Mouse (Mus musculus) heart, embryonic 15.5 days (tissue): Measurements from ENCODE around the gene Smarcd3. TPM values are rescaled to one million over a fixed set of nuclear protein-coding genes. Genes with fewer than 3 reads are reported as not detected.

Source experiments
- ATAC-seq: fragments of 200-750 bp; cut with Nextera tagmentation; replicated peaks from 2 replicates; pipeline ENCODE4 v1.8.0; 2017; ENCODE audit warnings: low read depth, moderate TSS enrichment; ENCODE audit not compliant: insufficient number of reproducible peaks, insufficient read depth, low FRiP score
- H3K27ac ChIP-seq: fragments of 300-500 bp; sonication (generic); 2 replicates; pipeline ENCODE4 v1.5.1; 2015; ENCODE audit warnings: mild to moderate bottlenecking, inconsistent platforms
- H3K27me3 ChIP-seq: fragments of 300-500 bp; sonication (generic); 2 replicates; pipeline ENCODE4 v1.6.1; 2015; ENCODE audit warnings: inconsistent platforms
- H3K36me3 ChIP-seq: fragments of 300-500 bp; sonication (generic); 2 replicates; pipeline ENCODE4 v1.6.1; 2015; ENCODE audit warnings: mild to moderate bottlenecking, inconsistent platforms
- H3K4me1 ChIP-seq: fragments of 300-500 bp; sonication (generic); replicated peaks from 2 replicates; pipeline ENCODE4 v1.6.1; 2015; ENCODE audit warnings: inconsistent platforms
- H3K4me2 ChIP-seq: fragments of 300-500 bp; sonication (generic); 2 replicates; pipeline ENCODE4 v1.6.1; 2015; ENCODE audit warnings: inconsistent platforms, mild to moderate bottlenecking, moderate library complexity
- H3K4me3 ChIP-seq: fragments of 300-500 bp; sonication (generic); 2 replicates; pipeline ENCODE4 v1.5.1; 2015; ENCODE audit warnings: mild to moderate bottlenecking, inconsistent platforms
- H3K9ac ChIP-seq: fragments of 300-500 bp; sonication (generic); 2 replicates; pipeline ENCODE4 v1.6.1; 2015; ENCODE audit warnings: mild to moderate bottlenecking, inconsistent platforms
- H3K9me3 ChIP-seq: fragments of 300-500 bp; sonication (generic); replicated peaks from 2 replicates; pipeline ENCODE4 v1.6.1; 2016; ENCODE audit warnings: inconsistent platforms
- WGBS: fragments of 180-500 bp; shearing (Covaris S2); methylation state at CpG from one replicate; pipeline ENCODE4 v1.1.7; 2015; ENCODE audit warnings: mixed read lengths; 5-methylcytosine and 5-hydroxymethylcytosine counted together
- polyA plus RNA-seq: library from polyadenylated mRNA; unstranded; fragments of >200 nt; fragmentation: Nextera tagmentation; extraction: Ambion mirVana; gene quantifications from 2 replicates; pipeline ENCODE4 v1.2.1, GENCODE M21; 2015

Smarcd3 gene
- polyA plus RNA-seq, 1 experiment from 2014 or later = 50.9 TPM

DNA sequence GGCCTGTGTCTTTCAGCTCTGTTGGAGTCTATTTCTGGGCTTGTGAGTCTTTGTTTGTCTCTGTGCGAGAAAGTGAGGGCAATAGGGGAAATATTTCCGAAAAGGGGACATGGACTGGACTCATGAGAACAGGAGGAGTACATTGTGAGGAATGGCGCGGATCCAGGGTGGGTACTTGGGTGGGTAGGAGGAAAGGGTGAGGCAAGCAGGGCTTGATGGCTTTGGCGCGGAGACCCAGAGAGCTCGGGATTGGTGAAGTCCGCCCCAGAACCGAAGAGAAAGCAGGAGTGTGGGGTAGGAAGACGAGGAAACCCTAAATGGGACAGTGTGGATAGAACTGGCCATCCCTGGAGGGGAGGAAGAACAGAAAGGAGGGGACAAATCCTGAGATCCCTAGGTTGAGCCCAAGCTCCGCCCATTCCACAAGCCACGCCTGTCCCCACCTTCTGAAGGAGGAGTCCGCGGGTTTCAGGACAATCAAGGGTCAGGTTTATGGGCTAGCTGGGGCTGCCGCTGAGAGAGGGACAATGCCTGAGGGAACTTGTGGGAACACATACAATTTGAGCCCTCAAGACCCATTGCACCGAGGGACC is 21.4 kb downstream of the Smarcd3 start:
- H3K27me3 ChIP-seq = no peaks in the 10 kb centered on the region
- ATAC-seq = peak; percentile 62
- H3K4me1 ChIP-seq = peaks cover 73% of the 10 kb centered on the region
- H3K9me3 ChIP-seq = no peaks in the 10 kb centered on the region
- peak overlapping the region; percentile 83 for H3K4me3 ChIP-seq
- H3K27ac ChIP-seq = peak overlapping the region; percentile 100
- 1% methylated on average over 16 of the region's 16 CpGs for WGBS
- H3K9ac ChIP-seq = peak overlapping the region; percentile 87
- no peaks in the 10 kb centered on the region for H3K36me3 ChIP-seq
- peak overlapping the region; percentile 85 for H3K4me2 ChIP-seq

DNA sequence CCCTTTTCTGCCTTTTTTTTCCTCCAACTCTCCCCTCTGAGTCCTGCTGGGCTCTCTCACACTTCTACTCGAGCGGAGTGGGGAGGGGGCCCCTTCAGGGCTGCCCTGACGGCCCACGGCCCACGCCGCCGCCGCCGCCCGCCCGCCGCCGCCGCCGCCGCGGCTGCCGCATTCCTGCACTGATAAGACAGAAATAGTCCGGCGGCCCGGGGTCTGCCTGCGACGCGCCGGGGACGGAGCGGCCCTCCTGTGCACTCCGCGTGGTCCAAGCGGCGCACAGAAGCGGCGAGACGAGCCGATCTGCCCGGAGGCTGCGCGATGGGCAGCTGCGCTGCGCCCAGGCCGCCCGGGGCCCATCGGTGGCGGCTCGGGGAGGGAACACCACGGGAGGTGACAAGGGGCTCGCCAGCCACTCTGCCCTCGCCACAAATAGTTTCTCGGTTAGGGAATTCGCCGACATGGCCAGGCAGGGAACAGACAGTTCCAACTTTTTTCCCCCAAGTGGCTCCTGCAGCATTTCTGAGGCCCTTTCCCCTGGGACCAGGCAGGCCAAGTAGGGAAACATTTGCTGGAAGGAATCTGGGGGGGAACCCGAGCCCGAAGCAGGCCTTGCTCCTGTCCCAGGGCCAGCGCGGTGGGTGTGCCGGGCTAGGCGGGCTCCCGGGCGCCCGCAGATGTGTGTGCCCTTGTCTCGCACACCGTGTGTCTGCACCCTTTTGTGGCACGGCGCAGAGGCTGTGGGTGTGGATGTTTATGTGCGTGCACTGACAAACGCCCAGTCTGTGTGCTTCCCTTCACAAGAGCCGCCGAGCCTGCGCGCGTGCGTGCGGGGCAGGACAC is 22.1 kb downstream of the Smarcd3 start:
- Histone ChIP-seq H3K4me2 (peak overlapping the region; percentile 85), H3K36me3 (no peaks in the 10 kb centered on the region), H3K27ac (peak overlapping the region; percentile 100), H3K9ac (peak overlapping the region; percentile 87), H3K4me1 (peaks cover 76% of the 10 kb centered on the region), H3K9me3 (no peaks in the 10 kb centered on the region), H3K27me3 (no peaks in the 10 kb centered on the region), H3K4me3 (peak overlapping the region; percentile 83)
- peak; percentile 54 for ATAC-seq
- WGBS = under 1% methylated on average over 73 of the region's 73 CpGs

DNA sequence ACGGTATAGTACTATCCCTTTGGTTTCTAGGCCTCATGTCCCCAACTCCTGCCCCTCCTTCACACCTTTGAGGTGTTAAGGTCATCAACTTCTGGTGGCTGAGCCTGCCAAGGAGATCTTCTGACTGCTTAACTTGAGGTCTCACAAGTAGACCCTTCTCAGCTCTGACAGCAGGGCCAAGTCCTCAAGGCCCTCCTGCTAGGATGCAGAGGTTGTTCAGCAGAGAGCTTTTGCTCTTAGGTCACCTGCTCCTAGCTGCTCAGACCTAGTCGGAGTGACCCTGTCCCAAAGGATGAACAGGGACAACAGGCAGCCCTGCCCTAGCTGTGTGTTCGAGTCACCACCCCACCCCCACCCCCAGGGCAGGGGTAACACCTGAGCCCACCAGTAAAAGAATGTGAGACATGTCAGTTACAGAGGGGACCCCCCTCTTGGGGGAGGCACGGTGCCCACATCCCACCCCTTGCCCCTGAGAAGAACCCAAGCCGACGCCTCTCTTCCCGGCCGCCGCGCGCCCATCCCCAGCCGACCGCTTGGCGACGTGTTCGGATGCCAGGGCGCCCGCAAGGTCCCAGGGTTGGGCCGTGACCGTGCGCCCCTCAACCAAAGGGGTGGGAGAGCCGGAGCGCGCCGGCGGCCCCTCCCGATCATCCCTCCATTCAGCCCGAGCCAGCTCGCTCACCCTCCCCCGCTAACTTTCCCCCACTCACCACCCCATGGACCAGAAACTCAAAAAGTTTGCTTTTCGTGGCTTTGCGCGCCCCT is 23.0 kb downstream of the Smarcd3 start:
- ATAC-seq = no peak
- Histone ChIP-seq H3K4me3 (peak overlapping the region; percentile 83), H3K27me3 (no peaks in the 10 kb centered on the region), H3K4me2 (peak overlapping the region; percentile 85), H3K9me3 (no peaks in the 10 kb centered on the region), H3K36me3 (no peaks in the 10 kb centered on the region), H3K9ac (peak overlapping the region; percentile 87), H3K27ac (peak overlapping the region; percentile 100), H3K4me1 (peaks cover 81% of the 10 kb centered on the region)
- 1% methylated on average over 33 of the region's 33 CpGs for WGBS

DNA sequence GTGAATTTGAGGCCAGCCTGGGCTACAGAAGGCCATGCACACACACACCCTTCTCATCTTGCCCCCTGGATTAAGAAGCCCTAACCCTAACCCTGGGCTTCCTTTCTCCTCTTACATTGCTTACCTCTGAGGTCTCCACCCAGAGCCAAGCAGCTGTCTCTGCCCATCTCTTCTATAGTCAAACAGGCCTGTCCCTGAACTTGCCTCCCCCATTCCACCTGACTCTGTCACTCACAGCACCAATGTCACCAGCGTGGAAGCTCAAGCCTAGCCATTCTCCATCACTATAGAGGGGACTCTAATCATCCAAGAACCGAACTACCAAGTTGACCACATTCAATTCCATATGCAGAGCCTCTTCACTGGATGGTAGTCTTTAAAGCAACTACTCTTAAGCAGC is 24.0 kb downstream of the Smarcd3 start:
- H3K4me3 ChIP-seq = peak overlapping the region; percentile 83
- peak overlapping the region; percentile 85 for H3K4me2 ChIP-seq
- H3K9me3 ChIP-seq = no peaks in the 10 kb centered on the region
- ATAC-seq = no peak
- H3K36me3 ChIP-seq = peaks cover 9% of the 10 kb centered on the region
- 52% methylated on average over 2 of the region's 2 CpGs for WGBS
- no peaks in the 10 kb centered on the region for H3K27me3 ChIP-seq
- H3K4me1 ChIP-seq = peaks cover 71% of the 10 kb centered on the region
- H3K27ac ChIP-seq = peak overlapping the region; percentile 100; the same call in 1 of the 2 replicates
- peak overlapping the region; percentile 87; the same call in 1 of the 2 replicates for H3K9ac ChIP-seq

DNA sequence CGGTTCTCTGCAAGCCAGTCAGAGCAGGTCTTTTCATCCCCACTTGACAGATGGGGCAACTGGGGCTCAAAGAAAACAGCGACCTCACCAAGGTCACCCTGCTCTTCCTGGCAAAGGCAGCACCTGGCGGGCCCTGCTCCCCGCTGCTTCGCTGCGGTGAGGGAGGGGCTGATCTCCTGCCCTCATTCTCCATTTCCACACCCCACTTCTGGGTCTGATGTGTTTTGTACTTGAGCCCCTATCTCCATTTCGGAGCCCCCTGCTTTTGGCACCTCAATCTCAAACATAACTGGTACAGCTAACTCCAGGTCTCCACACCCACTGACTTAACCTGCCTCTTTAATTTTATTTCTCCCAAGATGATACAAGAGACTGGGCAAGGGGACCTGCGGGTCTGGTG is 25.1 kb downstream of the Smarcd3 start:
- peaks cover 20% of the 10 kb centered on the region for H3K36me3 ChIP-seq
- peak overlapping the region; percentile 93 for H3K4me2 ChIP-seq
- 18% methylated on average over 8 of the region's 8 CpGs for whole genome bisulfite sequencing
- H3K4me3 ChIP-seq = peak overlapping the region; percentile 56
- no peak for ATAC-seq
- H3K27me3 ChIP-seq = no peaks in the 10 kb centered on the region
- H3K9ac ChIP-seq = peak overlapping the region; percentile 63; the same call in 1 of the 2 replicates
- no peak overlapping the region for H3K27ac ChIP-seq
- H3K4me1 ChIP-seq = peaks cover 65% of the 10 kb centered on the region
- H3K9me3 ChIP-seq = no peaks in the 10 kb centered on the region

DNA sequence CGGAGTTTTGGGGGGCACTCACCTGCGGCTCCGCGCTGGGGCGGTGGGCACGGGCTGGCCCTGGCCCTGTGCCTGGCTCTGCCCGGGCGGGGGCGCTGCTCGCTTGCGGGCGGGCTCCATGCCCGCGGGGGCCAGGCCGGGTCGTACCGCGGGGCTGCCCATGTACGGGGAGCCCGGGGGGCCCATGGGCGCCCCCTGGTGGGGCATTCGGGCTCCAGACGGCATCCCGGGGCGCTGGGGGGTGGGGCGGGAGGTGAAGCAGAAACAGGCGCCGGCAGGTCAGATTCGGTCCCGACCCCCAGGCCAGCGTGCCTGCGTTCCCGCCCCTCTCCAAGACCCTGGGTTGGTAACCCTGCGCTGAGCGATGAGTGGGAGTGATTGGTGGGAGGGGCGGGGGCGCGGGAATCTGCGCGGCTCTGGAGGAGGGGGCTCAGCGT is 25.6 kb downstream of the Smarcd3 start:
- ATAC-seq = no peak
- no peaks in the 10 kb centered on the region for H3K27me3 ChIP-seq
- peaks cover 60% of the 10 kb centered on the region for H3K4me1 ChIP-seq
- H3K9me3 ChIP-seq = no peaks in the 10 kb centered on the region
- H3K4me3 ChIP-seq = peak overlapping the region; percentile 56
- peak overlapping the region; percentile 63 for H3K9ac ChIP-seq
- peak overlapping the region; percentile 38; the same call in 1 of the 2 replicates for H3K27ac ChIP-seq
- H3K4me2 ChIP-seq = peak overlapping the region; percentile 93
- peaks cover 26% of the 10 kb centered on the region for H3K36me3 ChIP-seq
- WGBS = 1% methylated on average over 41 of the region's 41 CpGs

DNA sequence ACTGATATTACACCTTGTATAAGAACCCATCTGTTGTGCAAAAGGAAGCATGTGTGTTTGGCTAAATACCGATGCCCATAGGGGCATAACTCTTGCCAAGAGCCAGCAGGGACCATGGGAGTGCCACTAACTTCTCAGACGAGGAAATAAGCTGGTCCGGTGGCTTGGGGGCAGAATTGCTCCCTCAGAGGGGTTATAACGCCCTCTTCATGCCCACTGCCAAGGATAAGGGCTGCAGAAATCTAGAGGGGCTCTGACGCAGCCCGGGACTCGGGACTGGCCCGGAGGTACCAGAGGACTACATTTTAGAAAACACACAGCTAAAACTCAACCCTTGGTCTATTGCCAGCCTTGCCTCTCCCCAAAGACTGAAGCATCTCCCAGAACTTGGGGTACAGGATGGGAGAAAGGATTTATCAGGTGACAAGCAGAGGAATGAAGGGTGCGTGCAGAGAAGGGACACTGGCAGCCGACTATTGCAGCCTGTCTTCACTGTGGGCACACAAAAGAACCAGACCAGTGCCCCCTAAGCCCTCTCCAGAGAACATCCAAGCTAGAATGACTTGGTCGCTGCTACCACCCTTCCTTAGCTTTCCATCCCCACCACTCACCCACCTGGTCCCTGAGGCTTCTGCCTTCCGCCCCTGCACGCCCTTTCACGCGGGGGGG is 26.2 kb downstream of the Smarcd3 start:
- H3K27me3 ChIP-seq = no peaks in the 10 kb centered on the region
- H3K27ac ChIP-seq = peak overlapping the region; percentile 38; the same call in 1 of the 2 replicates
- 28% methylated on average over 15 of the region's 15 CpGs for WGBS
- no peak for ATAC-seq
- peaks cover 31% of the 10 kb centered on the region for H3K36me3 ChIP-seq
- peak overlapping the region; percentile 93 for H3K4me2 ChIP-seq
- H3K4me1 ChIP-seq = peaks cover 54% of the 10 kb centered on the region
- H3K9ac ChIP-seq = peak overlapping the region; percentile 63
- no peaks in the 10 kb centered on the region for H3K9me3 ChIP-seq
- H3K4me3 ChIP-seq = peak overlapping the region; percentile 56

DNA sequence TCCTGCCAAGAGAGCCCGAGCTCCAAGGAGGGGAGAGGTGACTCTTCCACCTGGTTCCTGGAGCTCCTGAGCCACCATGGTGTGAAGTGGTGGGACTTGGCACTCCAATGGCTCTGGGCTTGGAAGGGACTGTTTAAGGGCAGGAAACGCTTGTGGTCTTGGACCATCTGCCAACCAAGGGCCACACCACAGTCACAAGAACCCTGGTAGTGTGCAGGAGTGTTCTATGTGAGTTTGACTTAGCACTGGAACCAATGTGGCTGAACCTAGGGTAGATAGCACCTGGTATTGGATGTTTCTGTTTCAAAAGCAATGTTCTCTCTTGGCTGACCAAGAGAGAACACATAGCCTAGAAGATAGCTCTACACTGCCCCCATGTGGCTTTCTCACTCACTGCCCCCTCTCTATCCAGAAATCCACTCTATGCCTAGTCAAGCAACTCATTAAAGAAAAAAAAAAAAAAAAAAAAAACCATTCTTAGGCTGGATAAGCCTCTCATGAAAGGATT is 26.9 kb downstream of the Smarcd3 start:
- H3K4me1 ChIP-seq = peaks cover 47% of the 10 kb centered on the region
- no peaks in the 10 kb centered on the region for H3K9me3 ChIP-seq
- 84% methylated on average over 2 of the region's 2 CpGs for WGBS
- H3K36me3 ChIP-seq = peaks cover 39% of the 10 kb centered on the region
- no peak overlapping the region for H3K4me2 ChIP-seq
- no peak overlapping the region for H3K4me3 ChIP-seq
- H3K9ac ChIP-seq = no peak overlapping the region
- ATAC-seq = no peak
- no peaks in the 10 kb centered on the region for H3K27me3 ChIP-seq
- no peak overlapping the region for H3K27ac ChIP-seq

DNA sequence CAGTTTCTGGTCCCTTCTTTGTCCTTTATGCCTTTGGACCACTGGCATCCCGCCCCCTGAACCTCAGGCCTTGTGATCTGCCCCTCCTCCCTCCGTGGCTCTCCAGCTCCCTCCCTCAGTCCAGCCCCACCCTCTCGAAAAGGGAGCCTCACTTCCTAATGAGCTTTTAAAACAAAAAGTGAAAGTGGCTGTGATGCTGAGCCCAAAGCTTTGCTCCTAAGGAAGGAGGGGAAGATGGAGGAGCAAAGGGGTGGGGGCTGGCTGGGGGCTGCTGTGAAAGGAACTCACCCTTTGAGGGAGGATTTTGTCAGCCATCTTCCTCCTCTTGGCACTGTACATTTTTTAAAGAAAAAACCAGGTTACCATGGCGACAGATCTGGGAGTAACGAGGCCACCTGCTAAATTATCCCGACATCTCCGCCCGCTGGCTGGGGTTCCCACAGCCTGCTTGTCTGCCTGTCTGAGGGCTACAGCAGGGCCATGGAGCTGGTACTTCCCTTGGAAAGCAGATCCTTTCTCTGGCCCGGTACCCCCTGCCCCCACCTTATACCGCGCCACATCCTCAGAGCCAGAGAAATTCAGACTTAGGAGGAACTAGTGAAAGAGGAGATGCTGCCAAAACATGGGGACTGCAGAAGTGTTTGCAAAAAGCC is 27.6 kb downstream of the Smarcd3 start:
- Histone ChIP-seq H3K9ac (no peak overlapping the region), H3K9me3 (no peaks in the 10 kb centered on the region), H3K27ac (no peak overlapping the region), H3K36me3 (peaks cover 45% of the 10 kb centered on the region), H3K27me3 (no peaks in the 10 kb centered on the region), H3K4me3 (no peak overlapping the region), H3K4me2 (no peak overlapping the region), H3K4me1 (peaks cover 53% of the 10 kb centered on the region)
- ATAC-seq = no peak
- 43% methylated on average over 11 of the region's 11 CpGs for WGBS

DNA sequence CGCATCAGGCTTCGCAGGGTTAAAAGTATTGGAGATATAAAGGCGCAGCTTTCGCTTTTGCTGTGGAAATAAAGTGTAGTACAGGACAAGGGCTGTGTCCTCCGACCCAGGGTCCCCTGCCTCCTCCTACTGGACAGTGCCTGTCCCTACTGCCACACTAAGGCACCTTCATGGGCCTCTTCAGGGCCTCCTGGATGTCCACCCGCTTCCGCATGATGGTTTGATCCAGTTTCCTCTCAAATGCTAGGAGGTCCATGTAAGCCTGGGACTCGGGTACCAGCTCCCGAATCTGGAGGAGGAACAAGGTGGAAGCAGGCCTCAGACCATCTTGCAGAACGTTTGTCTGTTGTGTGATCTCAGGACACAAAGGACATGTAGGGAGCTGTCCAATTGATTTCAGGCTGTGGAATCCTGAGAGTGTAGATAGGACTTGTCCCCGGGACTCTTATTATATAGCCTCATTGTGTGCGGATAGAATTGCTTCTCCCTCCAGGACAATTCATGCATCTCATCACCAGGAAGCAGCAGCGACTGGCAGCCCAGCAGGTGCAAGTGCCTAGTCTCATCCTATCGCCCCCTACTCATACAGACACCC is 28.3 kb downstream of the Smarcd3 start:
- 74% methylated on average over 14 of the region's 14 CpGs for WGBS
- Histone ChIP-seq H3K36me3 (peaks cover 50% of the 10 kb centered on the region), H3K27ac (no peak overlapping the region), H3K4me3 (no peak overlapping the region), H3K4me2 (no peak overlapping the region), H3K9me3 (no peaks in the 10 kb centered on the region), H3K27me3 (no peaks in the 10 kb centered on the region), H3K4me1 (peaks cover 52% of the 10 kb centered on the region), H3K9ac (no peak overlapping the region)
- ATAC-seq = no peak
